Mouse (Mus musculus) splenic B cell, adult 2 months (primary cell): ENCODE results near the gene Rpp38.

ENCODE experiments used
- DNase-seq: peaks from one replicate; pipeline ENCODE4 v3.0.0-alpha.2; 2011; ENCODE audit warnings: low read depth, low spot score
- H3K27me3 ChIP-seq: 2 replicates; pipeline ENCODE4 v1.6.1; 2012; ENCODE audit warnings: mild to moderate bottlenecking, low read length, moderate library complexity, mixed read lengths; ENCODE audit not compliant: control insufficient read depth, poor library complexity, insufficient read depth, severe bottlenecking
- H3K36me3 ChIP-seq: 2 replicates; pipeline ENCODE4 v1.6.1; 2012; ENCODE audit warnings: mild to moderate bottlenecking, low read length, moderate library complexity, mixed read lengths; ENCODE audit not compliant: control insufficient read depth, poor library complexity, insufficient read depth, severe bottlenecking

The Rpp38 gene

GRCm38 (mm10) chr2:3324381-3325130 lies 7.9 kb downstream of the Rpp38 start:
- no peaks in the 10 kb centered on the region for H3K27me3 ChIP-seq
- H3K36me3 ChIP-seq: peaks cover 5% of the 10 kb centered on the region; the same call in 1 of the 2 replicates
- DNase-seq: no peak

DNA sequence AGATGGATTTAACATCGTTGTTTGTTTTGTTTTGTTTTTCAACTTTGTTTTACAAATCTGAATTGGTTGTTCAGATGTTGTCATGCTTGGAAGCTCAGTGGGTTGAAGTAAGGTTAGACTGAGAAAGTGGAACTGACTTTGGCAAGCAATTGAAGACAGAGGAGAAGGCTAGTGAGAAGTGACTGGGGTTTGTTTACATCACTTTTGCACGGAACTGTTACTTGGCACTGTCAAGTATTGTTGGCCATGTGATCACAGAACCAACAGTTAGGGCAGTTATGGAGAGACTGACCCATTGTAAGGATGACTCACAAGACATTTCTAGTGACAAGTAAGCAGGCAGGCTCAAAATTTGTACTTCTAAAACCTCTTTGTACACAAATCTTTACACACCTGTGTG lies 9.3 kb downstream of the Rpp38 start:
- no peak for DNase-seq
- H3K36me3 ChIP-seq: peaks cover 3% of the 10 kb centered on the region; the same call in 1 of the 2 replicates
- H3K27me3 ChIP-seq: no peaks in the 10 kb centered on the region

DNA sequence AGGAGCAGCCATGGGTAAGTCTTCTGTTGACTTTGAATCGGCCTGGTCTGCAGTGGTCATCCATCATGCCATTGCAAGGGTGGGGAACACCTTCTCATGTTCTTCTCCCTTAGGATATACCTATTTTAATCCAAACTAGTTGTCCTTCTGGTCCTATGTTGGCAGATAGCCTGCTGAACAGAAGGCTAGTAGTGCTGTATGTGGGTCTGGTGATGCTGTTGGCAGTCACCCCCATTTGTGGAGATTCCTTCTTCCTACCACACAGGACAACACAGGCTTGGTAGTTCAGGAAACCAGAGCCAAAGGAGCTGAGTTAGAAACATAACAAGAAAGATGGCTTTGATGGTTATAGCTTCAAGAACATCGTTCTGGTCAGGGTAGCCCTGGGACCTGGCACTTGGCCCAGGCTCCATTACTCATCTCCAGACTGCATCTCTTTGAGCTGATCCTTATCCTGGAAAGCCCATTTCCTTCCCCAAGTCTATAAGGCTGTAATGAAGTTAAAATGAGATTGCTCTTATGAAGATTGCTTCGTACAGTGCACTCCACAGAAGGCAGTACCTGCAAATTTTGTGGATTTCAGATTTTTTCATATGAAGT lies 26.9 kb downstream of the Rpp38 start:
- no peaks in the 10 kb centered on the region for H3K36me3 ChIP-seq
- DNase-seq: no peak
- H3K27me3 ChIP-seq: no peaks in the 10 kb centered on the region

DNA sequence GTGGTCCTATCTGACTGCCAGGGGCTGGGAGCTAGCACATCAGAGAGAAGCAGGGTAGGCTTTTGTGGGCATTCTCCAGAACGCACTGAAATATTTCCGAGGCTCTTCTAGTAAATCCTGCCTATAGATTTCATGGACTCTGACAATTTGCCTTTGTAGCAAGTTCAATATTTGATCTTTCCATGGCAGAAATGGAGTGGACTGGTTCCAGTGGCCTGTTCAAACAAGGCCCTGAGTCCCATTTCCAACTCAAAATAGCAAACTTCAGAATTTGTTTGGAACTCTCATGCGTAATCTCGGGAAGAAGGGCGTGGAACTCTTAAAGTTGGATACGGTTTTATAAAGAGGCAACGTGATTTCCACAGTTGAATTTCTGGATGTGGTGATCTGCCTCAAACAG lies 36.6 kb downstream of the Rpp38 start:
- DNase-seq: no peak
- Histone ChIP-seq H3K27me3 (no peaks in the 10 kb centered on the region), H3K36me3 (no peaks in the 10 kb centered on the region)

DNA sequence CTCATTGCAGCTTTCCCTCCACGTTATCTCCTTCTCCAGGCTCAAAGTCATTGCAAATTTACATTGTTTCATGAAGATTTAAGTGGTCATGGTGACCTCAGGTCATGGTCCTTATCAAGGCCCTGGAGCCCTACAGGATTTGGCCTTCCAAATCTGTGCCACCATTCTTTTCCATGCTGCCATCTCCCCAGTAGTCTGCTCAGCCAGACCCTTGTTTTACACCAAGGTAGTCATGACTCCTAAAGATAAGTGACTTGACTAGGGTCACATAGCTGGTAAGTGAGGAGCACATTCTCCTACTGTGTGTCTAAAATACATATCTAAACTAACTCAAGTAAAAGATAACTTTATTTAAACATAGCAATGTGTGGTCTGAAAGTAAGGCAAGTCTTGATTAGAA lies 40.3 kb downstream of the Rpp38 start:
- DNase-seq: no peak
- Histone ChIP-seq H3K36me3 (no peaks in the 10 kb centered on the region), H3K27me3 (no peaks in the 10 kb centered on the region)

DNA sequence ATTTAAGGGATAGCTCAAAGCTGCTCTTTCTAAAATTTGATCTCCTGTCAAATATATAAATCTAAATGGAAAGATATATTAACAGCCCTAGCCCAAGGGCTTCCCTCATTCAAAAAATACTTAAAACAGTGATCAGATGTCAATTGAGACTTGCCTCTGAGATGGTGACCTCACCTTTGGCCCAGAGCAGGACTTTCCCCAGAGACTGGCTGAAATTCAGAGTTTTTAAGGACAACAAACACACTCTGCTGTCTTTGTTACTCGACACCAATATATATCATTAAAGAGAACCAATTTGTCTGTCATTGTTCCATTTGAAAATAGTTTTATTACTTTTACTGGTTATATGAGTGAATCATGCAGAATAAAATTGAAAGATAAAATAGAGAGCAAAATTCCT lies 42.9 kb downstream of the Rpp38 start:
- Histone ChIP-seq H3K27me3 (no peaks in the 10 kb centered on the region), H3K36me3 (no peaks in the 10 kb centered on the region)
- DNase-seq: no peak

DNA sequence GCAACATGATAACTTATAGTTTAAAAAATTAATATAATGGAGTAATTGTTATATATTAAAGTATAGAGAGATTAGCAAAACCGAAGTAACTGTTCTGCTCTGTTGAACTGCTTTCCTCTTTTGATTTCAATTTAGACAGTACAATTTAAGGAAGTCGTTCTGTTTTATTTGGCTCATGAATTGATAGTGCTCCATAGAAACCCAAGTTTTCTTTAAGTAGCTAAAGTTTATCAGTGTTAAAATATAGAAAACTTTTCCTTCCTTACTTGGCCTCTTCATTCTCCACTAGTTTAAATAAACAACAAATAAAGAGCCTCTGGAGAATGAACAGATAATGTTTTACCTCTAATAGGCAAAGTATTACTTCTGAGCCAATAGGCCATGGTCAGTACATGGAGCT lies 46.2 kb downstream of the Rpp38 start:
- H3K27me3 ChIP-seq: no peaks in the 10 kb centered on the region
- no peak for DNase-seq
- H3K36me3 ChIP-seq: no peaks in the 10 kb centered on the region

- Histone ChIP-seq H3K27me3 (no peaks in the 10 kb centered on the region), H3K36me3 (no peaks in the 10 kb centered on the region)
- no peak for DNase-seq
Measured at GRCm38 (mm10) chr2:3285709-3286108, 46.7 kb downstream of the Rpp38 start.

DNA sequence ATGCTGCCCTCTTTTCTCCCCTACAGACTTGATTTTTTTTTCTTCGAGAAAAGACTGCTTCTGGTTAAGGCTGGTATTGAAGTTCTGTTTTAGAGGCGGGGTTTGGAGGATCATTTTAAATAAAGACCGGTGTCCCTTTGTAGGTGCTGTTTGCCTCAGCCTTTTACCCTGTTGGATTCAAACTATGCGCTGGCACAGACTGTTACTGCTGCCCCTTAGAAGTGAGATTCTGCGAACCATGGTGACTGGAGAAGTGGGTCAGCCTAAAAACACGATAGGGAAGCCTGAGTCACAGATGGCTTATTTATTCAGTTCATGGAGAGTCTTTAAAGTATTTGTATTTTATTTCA lies 47.3 kb downstream of the Rpp38 start:
- Histone ChIP-seq H3K36me3 (no peaks in the 10 kb centered on the region), H3K27me3 (no peaks in the 10 kb centered on the region)
- DNase-seq: peak; percentile 47

- Histone ChIP-seq H3K27me3 (no peaks in the 10 kb centered on the region), H3K36me3 (no peaks in the 10 kb centered on the region)
- DNase-seq: peak; percentile 67
Measured at GRCm38 (mm10) chr2:3284473-3285180, 47.8 kb downstream of the Rpp38 start.

- DNase-seq: peak; percentile 100
- Histone ChIP-seq H3K36me3 (no peaks in the 10 kb centered on the region), H3K27me3 (no peaks in the 10 kb centered on the region)
Measured at GRCm38 (mm10) chr2:3283602-3284472, 48.6 kb downstream of the Rpp38 start, which contains the start of gene Nmt2. TSS of gene Nmt2 (plus strand) at chr2:3284212.

DNA sequence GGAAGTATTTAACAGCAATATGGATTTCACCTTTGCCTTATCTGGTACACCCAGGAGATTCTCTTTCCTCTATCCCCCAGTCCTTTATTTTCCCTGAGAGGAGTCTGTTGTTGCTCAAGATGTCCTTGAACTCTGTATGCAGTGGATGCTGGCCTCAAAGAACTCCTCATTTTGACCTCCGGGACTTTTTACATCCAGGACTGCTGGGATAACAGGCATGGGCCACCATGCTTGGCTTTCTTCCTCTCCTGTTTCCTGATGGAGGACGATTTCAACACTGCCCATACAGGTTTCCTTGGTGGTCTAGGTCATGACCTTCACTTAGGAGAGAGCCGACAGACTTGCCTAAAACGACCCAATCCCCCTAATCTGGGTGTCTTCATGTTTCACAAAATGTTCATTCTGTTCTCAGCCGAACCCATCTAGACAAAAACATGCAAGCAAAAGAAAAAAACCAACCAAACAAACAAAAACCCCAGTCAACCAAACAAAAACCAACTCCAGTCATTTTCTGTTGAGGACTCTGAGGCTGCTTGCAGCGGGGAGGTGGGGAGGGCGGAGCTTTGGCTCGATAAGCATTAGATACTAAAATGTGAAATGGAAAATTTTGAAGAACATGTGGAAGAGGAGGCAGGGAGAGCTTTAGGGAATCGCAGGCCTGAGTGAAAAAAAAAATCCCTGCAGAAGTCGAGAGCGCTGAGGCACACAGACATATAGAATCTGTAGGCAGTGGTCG lies 49.4 kb downstream of the Rpp38 start:
- Histone ChIP-seq H3K27me3 (no peaks in the 10 kb centered on the region), H3K36me3 (no peaks in the 10 kb centered on the region)
- DNase-seq: no peak

- DNase-seq: no peak
- no peaks in the 10 kb centered on the region for H3K27me3 ChIP-seq
- H3K36me3 ChIP-seq: no peaks in the 10 kb centered on the region
Measured at GRCm38 (mm10) chr2:3281311-3281710, 51.1 kb downstream of the Rpp38 start.
